Mouse (Mus musculus): Measurements from ENCODE around the gene Mphosph6. TPM values are rescaled to one million over a fixed set of nuclear protein-coding genes. Genes with fewer than 3 reads are reported as not detected.

Mphosph6 gene
- total RNA-seq, 2 experiments from 2014 or later, result 21.2 to 22.9 TPM

DNA sequence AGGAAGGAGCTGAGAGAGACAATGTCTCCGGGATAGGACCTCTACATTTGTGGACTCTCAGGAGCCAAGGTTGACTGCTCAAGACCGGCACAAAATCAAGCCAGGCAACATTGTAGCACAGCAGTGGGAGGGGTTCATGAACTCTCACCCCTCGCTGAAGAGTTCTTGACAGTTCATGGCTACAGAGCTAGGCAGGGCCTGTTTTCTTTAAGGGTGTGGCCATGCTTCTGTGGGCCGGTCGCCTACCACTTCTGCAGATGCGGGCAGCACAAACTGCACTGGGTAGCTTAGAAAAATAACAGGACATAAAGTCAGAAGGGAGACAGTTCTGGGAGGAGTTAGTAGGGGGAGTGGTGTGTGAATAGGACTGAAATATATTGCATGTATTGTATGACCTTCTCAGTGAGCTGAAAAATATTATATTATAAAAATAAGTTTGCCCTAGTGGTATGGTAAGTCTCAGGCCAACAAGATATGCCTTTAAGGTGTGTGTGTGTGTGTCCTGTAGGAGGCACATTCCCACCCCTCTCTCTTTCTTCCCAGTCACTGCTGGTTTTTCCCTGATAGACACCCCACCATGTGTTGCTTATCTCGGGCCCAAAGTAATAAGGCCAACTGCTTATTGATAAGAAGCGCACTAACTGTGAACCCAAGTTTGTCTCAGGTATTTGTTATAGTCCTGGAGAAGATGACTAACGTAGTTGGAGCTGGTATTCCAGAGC is 30.5 kb downstream of the Mphosph6 start:
- no peak for DNase-seq (ENCODE audit: low spot score in 2 of 2)

DNA sequence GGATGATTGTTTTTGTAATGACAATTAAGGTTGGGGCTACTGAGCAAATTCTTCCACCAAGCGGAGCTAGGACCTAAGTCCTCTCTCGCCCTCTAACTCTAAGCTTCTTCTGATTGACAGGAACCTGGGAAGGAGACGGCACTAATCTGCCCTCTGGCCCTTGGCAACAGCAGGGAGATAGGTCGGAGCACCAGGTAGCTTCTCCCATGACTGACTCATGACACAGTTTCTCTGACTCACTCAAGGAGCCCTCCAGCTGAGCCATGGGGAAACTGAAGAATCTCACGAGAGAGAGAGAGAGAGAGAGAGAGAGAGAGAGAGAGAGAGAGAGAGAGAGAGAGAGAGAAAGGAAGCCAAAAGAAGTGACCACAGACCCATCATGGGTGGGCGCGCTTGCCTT is 32.8 kb downstream of the Mphosph6 start:
- DNase-seq (ENCODE audit: low spot score in 2 of 2), result no peak

DNA sequence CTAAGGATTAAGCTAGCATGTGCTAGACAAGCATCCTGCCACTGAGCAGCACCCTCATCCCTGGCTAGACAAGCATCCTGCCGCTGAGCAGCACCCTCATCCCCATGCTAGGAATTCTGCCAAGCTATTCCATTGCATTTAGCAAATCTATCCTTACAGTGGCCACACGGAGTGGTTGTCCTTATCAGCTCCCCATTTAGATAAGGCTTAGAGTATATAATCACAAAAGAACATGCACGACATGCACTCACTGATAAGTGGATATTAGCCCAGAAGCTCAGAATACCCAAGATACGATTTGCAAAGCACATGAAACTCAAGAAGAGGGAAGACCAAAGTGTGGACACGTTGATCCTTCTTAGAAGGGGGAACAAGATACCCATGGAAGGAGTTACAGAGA is 35.8 kb downstream of the Mphosph6 start:
- DNase-seq (ENCODE audit: low spot score in 2 of 2), result no peak

DNA sequence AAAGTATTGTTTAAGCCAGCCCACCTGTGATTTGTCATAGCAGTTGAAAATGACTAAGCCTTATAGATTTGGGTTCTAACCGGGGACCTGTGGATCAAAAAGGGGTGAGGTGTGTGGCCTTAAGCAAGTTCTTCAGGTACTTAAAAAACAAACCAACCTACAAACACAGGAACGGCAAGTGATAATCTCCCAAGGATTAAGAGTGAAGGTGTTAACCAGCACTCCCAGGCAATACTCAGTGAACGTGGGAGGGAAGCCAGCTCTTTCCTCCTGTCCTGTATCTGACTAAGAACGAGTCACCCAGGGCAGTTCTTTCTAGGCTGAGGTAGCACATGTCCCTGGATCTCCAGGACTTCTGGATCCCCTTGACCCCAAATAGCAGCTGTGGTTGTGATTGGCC is 37.1 kb downstream of the Mphosph6 start:
- no peak for DNase-seq (ENCODE audit: low spot score in 2 of 2)

DNA sequence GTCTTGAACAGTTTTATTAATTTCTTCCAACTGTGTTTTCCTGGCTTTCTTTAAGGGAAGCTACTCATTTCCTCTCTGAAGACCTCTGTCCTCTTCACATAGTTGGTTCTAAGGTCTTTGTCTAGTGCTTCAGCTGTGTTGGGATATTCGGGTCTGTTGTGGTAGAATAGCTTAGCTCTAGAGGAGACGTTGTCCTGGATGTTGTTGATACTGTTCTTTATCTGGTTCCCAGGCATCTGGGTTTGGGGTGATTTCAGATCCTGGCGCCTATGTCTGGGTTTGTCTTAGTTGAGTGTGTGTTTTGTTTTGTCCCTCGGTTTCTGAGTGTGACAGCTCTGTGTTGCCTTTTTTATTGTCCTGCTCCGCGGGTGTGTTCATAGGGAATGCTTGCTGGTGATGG is 39.0 kb downstream of the Mphosph6 start:
- DNase-seq (ENCODE audit: low spot score in 2 of 2), result no peak

DNA sequence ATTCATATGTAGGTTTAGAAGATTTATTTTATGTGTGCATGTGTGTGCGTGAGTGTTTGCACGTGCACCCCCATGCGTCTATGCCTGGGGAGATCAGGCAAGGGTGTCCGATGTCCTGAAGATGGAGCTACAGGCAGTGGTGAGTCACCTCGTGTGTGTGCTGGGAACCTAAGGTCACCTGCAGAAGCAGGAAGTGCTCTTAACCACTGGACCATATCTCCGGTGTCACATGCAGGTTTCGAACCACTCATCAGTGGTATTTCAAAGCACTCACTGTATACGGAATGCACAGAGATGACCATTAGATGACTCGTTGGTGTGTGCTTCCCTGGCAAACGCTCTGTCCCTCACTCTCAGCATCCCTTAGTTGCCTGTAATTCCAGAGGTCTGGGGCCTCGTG is 43.8 kb downstream of the Mphosph6 start:
- DNase-seq (ENCODE audit: low spot score in 2 of 2), result no peak

DNA sequence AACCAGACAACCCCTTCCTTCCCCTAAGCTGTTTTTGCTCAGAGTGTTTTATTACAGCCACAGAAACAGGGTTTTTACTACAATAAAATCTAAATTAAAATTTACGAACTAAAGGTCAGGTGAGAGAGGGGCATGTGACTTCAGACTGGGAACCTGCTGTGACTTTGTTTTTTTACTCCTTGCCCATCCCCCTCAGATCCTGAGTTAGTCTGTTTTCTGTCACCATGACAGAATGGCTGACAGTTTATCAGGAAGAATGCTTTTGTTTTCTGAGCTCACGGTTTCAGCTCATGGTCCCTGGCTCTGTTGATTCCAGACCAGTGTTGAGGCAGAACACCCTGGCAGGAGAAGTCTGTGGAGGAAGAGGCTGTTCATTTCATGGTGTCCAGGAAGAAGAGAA is 52.3 kb downstream of the Mphosph6 start:
- no peak for DNase-seq (ENCODE audit: low spot score in 2 of 2)

DNA sequence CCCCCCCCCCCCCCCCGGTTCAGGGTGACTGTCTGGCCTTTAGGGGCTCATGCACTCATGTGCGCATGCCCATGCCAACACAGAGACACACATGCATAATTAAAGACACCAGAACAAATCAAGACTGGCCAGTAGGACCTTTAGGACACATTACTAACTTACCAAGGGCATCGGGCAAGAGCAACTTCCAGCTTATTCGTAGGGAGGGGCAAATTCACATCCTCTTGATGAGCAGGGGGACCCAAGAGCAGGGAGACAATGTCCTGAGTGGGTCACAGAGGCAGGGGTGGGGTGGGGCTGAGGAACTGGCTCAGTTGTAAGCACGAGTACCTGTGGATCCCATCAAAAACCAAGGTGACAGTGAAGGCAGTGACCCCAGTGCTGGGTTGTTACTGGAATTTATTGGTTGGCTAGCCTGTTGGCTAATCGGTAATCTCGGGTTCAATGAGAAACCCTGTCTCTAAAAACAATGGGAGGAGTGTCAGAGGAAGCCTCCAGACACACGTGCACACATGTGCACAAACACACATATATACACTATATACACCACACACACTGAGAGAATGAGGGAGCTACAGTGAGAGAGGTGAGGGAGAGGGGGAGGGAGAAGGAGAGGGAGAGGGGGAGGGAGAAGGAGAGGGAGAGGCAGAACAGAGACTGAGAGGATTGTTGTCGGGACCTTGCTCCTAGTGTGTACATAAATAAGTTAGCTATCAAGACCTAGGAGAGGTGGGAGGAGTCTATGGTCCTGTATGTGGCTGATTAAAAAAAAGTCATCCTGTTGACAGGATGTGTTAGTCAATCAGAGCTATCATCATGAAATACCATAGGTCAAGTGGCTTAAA is 53.6 kb downstream of the Mphosph6 start:
- no peak for DNase-seq (ENCODE audit: low spot score in 2 of 2)

DNA sequence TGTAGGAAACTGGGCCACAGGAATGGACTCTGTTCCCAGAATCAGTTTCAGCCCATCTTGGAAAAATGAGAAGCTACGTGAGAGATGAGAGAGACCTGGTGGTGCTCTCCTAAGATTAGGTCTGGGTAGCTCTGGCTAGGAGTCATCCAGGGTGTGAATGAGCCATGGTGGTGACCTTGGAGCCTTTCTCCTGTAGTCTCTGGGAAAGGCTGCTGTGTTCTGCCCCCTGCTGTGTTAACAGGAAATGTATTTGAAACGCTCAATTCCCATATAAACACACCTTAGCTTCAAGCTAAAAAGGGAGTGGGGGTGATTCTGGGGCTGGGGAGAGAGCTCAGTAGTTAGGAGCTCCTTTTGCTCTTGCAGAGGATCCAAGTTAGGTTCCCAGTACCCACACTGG is 54.3 kb downstream of the Mphosph6 start:
- no peak for DNase-seq (ENCODE audit: low spot score in 2 of 2)

DNA sequence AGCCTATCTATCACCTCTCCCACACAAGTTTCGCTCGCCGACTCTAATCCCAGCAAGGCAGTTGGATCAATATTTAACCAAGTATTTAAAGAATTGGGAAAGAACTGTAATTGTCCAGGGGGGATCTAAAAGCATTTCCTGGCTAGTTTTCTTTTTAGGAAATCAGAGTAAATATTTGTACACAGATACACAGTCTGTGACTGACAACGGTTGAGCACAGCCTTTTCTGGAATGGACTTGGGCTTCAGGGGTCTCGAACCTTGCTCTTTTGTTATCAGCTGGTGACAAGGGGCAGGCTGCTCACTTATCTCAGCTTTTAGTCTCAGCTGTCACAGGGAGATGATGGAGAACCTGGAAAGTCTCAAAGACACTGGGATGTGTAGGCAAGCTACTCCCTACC is 55.1 kb downstream of the Mphosph6 start:
- no peak for DNase-seq (ENCODE audit: low spot score in 2 of 2)

DNA sequence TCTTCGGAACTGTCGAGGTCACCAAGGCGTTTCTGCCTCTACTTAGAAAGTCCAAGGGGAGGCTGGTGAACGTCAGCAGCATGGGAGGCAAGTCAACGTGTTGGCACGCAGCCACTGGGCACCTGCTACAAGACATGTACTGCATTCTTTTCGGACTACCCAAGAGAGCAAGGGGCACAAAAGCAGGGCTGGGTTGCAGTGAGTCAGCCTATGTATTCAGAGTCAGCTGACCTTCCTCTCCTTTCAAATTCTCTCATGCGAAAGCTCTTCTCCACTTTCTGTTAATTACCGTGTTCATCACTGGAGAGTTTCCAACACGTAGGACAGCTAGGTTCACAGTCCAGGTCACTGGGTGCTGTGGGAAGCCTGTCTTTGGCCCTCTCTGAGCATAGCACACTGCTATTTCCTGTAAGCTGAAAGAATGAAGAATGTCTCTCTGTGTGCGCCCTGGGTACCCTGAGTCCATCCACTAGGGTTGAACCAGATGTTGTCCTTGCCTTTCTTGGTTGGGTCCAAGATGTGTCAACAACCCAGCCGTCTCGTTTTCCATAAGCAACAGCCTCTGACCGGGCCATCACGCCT is 59.2 kb downstream of the Mphosph6 start:
- DNase-seq (ENCODE audit: low spot score in 2 of 2), result no peak

Other genes with a start within 250 kb of the Mphosph6 start
- gene Sdr42e1, start 128.3 kb downstream of the Mphosph6 start, total RNA-seq (2021), result 1 to 10 TPM; 3.9 to 6.1 TPM
- gene Hsd17b2, start 100.0 kb downstream of the Mphosph6 start, total RNA-seq (2021), result under 1 TPM in 1 of 2 experiments, not detected in 1; 0.69 TPM

Data from layer of hippocampus, adult 18-20 months (tissue).